Mouse (Mus musculus) heart, embryonic 16.5 days (tissue): ENCODE results near the gene Acot13. TPM values are rescaled to one million over a fixed set of nuclear protein-coding genes. Genes with fewer than 3 reads are reported as not detected.

ENCODE experiments used
- ATAC-seq: fragments of 200-750 bp; cut with Nextera tagmentation; replicated peaks from 2 replicates; pipeline ENCODE4 v1.8.0; 2017; ENCODE audit warnings: moderate number of reproducible peaks; ENCODE audit not compliant: insufficient read depth, low FRiP score; ENCODE audit errors: extremely low read depth
- H3K27ac ChIP-seq: fragments of 300-500 bp; sonication (generic); 2 replicates; pipeline ENCODE4 v1.5.1; 2014; ENCODE audit warnings: mild to moderate bottlenecking, low read length, control low read depth, moderate library complexity
- H3K27me3 ChIP-seq: fragments of 300-500 bp; sonication (generic); 2 replicates; pipeline ENCODE4 v1.6.1; 2014; ENCODE audit warnings: low read length, mixed read lengths; ENCODE audit not compliant: control insufficient read depth, insufficient read depth
- H3K36me3 ChIP-seq: fragments of 300-500 bp; sonication (generic); 2 replicates; pipeline ENCODE4 v1.6.1; 2014; ENCODE audit not compliant: control insufficient read depth, insufficient read depth
- H3K4me1 ChIP-seq: fragments of 300-500 bp; sonication (generic); 2 replicates; pipeline ENCODE4 v1.6.1; 2014; ENCODE audit warnings: low read length, mixed read lengths; ENCODE audit not compliant: control insufficient read depth, insufficient read depth
- H3K4me2 ChIP-seq: fragments of 300-500 bp; sonication (generic); 2 replicates; pipeline ENCODE4 v1.6.1; 2014; ENCODE audit warnings: low read depth, mild to moderate bottlenecking, control low read depth, low read length
- H3K4me3 ChIP-seq: fragments of 300-500 bp; sonication (generic); 2 replicates; pipeline ENCODE4 v1.5.1; 2014; ENCODE audit warnings: mild to moderate bottlenecking, control low read depth, low read length
- H3K9ac ChIP-seq: fragments of 300-500 bp; sonication (generic); 2 replicates; pipeline ENCODE4 v1.6.1; 2014; ENCODE audit warnings: low read length, control low read depth
- H3K9me3 ChIP-seq: fragments of 300-500 bp; sonication (generic); replicated peaks from 2 replicates; pipeline ENCODE4 v1.6.1; 2016; ENCODE audit warnings: low read length; ENCODE audit not compliant: control insufficient read depth
- WGBS: fragments of 180-500 bp; shearing (Covaris S2); extraction: QIAGEN DNeasy Blood & Tissue Kit; methylation state at CpG from one replicate; pipeline ENCODE4 v1.1.7; 2014; 5-methylcytosine and 5-hydroxymethylcytosine counted together
- polyA plus RNA-seq: library from polyadenylated mRNA; unstranded; fragments of >200 nt; fragmentation: Nextera tagmentation; extraction: Ambion mirVana; gene quantifications from 2 replicates; pipeline ENCODE4 v1.2.1, GENCODE M21; 2015

Gene Acot13
- polyA plus RNA-seq, 1 experiment from 2014 or later, result 343 TPM

GRCm38 (mm10) chr13:24816125-24817092 lies 14.9 kb downstream of the Acot13 start:
- ATAC-seq, result peak; percentile 74
- H3K9ac ChIP-seq, result no peak overlapping the region
- H3K36me3 ChIP-seq, result peaks cover 34% of the 10 kb centered on the region
- no peak overlapping the region for H3K27ac ChIP-seq
- H3K27me3 ChIP-seq, result no peaks in the 10 kb centered on the region
- no peak overlapping the region for H3K4me3 ChIP-seq
- no peaks in the 10 kb centered on the region for H3K9me3 ChIP-seq
- H3K4me2 ChIP-seq, result no peak overlapping the region
- no peaks in the 10 kb centered on the region for H3K4me1 ChIP-seq
- 62% methylated on average over 4 of the region's 4 CpGs for WGBS

GRCm38 (mm10) chr13:24814616-24815015 lies 16.7 kb downstream of the Acot13 start:
- Histone ChIP-seq H3K4me1 (no peaks in the 10 kb centered on the region), H3K36me3 (peaks cover 45% of the 10 kb centered on the region)

DNA sequence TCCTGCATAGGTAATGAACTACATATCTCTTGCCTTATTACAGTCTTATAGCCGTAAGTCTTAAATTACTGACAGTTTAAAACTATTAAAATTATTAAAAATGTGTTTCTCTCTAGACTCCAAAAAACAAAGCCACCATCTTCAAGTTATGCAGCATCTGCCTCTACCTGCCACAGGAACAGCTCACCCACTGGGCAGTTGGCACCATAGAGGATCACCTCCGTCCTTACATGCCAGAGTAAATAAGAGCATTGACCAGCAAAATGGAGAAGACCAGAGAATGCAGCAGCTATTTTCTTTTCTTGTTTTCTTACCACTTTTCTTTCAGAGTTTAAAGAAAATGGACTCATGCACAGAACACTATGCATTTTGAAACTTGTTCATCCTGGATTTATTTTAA lies 18.8 kb downstream of the Acot13 start:
- H3K4me2 ChIP-seq, result no peak overlapping the region
- no peaks in the 10 kb centered on the region for H3K4me1 ChIP-seq
- no peak overlapping the region for H3K9ac ChIP-seq
- H3K27me3 ChIP-seq, result no peaks in the 10 kb centered on the region
- no peak overlapping the region for H3K27ac ChIP-seq
- no peak overlapping the region for H3K4me3 ChIP-seq
- H3K36me3 ChIP-seq, result peaks cover 48% of the 10 kb centered on the region
- ATAC-seq, result no peak
- 96% methylated on average over 2 of the region's 2 CpGs for WGBS
- H3K9me3 ChIP-seq, result no peaks in the 10 kb centered on the region

More at GRCm38 (mm10) chr13:24814616-24815015, 16.7 kb downstream of the Acot13 start:
- no peaks in the 10 kb centered on the region for H3K27me3 ChIP-seq
- no peaks in the 10 kb centered on the region for H3K9me3 ChIP-seq
- no peak overlapping the region for H3K9ac ChIP-seq
- no peak overlapping the region for H3K4me2 ChIP-seq
- no peak overlapping the region for H3K4me3 ChIP-seq
- 78% methylated on average over 1 of the region's 1 CpGs for WGBS
- ATAC-seq, result no peak
- H3K27ac ChIP-seq, result no peak overlapping the region

GRCm38 (mm10) chr13:24806079-24806478 lies 25.3 kb downstream of the Acot13 start:
- H3K36me3 ChIP-seq, result peaks cover 34% of the 10 kb centered on the region
- no peak overlapping the region for H3K4me3 ChIP-seq
- H3K4me1 ChIP-seq, result peaks cover 15% of the 10 kb centered on the region
- no peak overlapping the region for H3K9ac ChIP-seq
- ATAC-seq, result no peak
- H3K9me3 ChIP-seq, result no peaks in the 10 kb centered on the region
- H3K27me3 ChIP-seq, result no peaks in the 10 kb centered on the region
- no peak overlapping the region for H3K27ac ChIP-seq
- no peak overlapping the region for H3K4me2 ChIP-seq

- Histone ChIP-seq H3K9ac (peak overlapping the region; percentile 99), H3K9me3 (no peaks in the 10 kb centered on the region), H3K36me3 (peaks cover 14% of the 10 kb centered on the region), H3K4me3 (peak overlapping the region; percentile 93), H3K4me2 (peak overlapping the region; percentile 91), H3K27me3 (no peaks in the 10 kb centered on the region), H3K4me1 (peaks cover 15% of the 10 kb centered on the region), H3K27ac (no peak overlapping the region)
- no peak for ATAC-seq
- 5% methylated on average over 2 of the region's 2 CpGs for WGBS
These were observed 28.1 kb downstream of the Acot13 start for GRCm38 (mm10) chr13:24803196-24803595.

DNA sequence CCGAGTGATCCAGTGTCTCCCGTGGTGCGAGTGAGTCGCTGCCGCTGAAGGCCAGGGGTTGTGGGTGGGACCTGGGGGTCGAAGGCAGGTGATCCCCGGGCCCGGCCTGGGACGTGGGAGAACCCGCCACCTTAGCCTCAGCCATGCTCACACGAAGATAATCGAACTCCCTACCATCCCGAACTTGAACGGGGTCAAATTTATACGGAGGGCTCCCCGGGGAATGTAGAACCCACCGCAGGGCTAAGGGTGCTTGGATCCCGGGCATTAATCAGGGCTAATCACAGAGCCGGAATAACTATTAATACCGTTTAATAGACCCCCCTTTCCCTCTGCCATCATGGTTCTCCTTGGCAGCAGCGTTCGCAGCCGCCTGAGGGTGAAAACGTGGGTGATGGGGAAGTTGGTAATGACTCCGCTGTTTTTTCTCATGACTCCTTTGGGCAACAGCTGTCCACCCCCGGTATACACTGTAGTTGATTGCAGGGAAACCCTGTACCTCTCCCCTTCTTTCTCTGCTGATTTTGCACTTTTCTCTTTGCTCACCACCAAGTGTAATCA lies 29.1 kb downstream of the Acot13 start:
- Histone ChIP-seq H3K27ac (peak overlapping the region; percentile 100), H3K4me2 (peak overlapping the region; percentile 91), H3K9ac (peak overlapping the region; percentile 99), H3K4me3 (peak overlapping the region; percentile 93), H3K9me3 (no peaks in the 10 kb centered on the region), H3K36me3 (peaks cover 8% of the 10 kb centered on the region), H3K4me1 (peaks cover 15% of the 10 kb centered on the region), H3K27me3 (no peaks in the 10 kb centered on the region)
- WGBS, result under 1% methylated on average over 26 of the region's 26 CpGs
- ATAC-seq, result no peak

DNA sequence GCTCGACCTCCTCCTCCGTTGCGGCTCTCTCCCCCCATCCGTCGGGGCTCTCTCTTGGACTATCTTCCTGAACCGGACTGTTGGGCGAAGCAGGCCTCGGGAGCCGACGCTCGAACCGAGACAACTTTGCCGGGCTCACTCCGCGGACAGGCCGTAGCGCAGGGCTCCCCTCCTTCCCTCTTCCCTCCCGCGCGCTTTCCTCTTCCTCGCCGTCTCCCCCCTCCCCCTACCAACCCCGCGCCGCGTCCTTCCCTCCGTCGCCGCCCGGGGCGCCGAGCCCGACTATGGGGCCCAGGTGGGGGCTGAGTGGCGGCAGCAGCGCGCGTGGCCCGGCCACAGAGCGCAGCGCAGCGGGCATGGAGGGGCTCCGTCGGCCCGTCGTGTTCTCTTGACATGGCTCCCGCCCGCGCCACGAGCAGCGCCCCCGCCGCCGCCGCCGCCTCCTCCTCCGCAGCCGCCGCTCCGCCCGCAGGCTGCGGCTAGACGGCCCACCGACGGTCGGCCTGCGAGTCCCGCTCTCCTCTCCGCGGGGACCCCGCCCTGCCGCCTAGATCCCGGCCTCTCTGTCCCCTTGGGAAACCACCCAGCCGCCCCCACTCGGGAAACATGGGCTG lies 29.9 kb downstream of the Acot13 start, which contains the start of gene BC005537:
BC005537 (plus strand) TSS at position 350 of the 614 bp plus-strand sequence.
- peak within 1 kb of the TSS; percentile 100 for H3K27ac ChIP-seq
- under 1% methylated on average over 51 of the region's 74 CpGs for WGBS
- H3K4me3 ChIP-seq, result peak within 1 kb of the TSS; percentile 93
- H3K27me3 ChIP-seq, result no peaks in the 10 kb centered on the region
- H3K4me1 ChIP-seq, result peaks cover 13% of the 10 kb centered on the region
- no peaks in the 10 kb centered on the region for H3K9me3 ChIP-seq
- H3K9ac ChIP-seq, result peak within 1 kb of the TSS; percentile 99
- ATAC-seq, result peak; percentile 38
- H3K36me3 ChIP-seq, result peaks cover 4% of the 10 kb centered on the region; the same call in 1 of the 2 replicates
- peak within 1 kb of the TSS; percentile 91 for H3K4me2 ChIP-seq

GRCm38 (mm10) chr13:24800674-24801307 lies 30.5 kb downstream of the Acot13 start:
- WGBS, result under 1% methylated on average over 42 of the region's 42 CpGs

More at GRCm38 (mm10) chr13:24800674-24801307, 30.5 kb downstream of the Acot13 start:
- H3K9ac ChIP-seq, result peak overlapping the region; percentile 99
- no peaks in the 10 kb centered on the region for H3K9me3 ChIP-seq
- H3K27me3 ChIP-seq, result no peaks in the 10 kb centered on the region
- peak overlapping the region; percentile 93 for H3K4me3 ChIP-seq
- H3K4me2 ChIP-seq, result peak overlapping the region; percentile 91
- peak; percentile 97 for ATAC-seq
- H3K36me3 ChIP-seq, result 0 out of 2 replicates have a peak, but pooled peaks cover 1% of the 10 kb centered on the region
- peaks cover 13% of the 10 kb centered on the region for H3K4me1 ChIP-seq
- H3K27ac ChIP-seq, result peak overlapping the region; percentile 100
